Comparison of ENCODE assay signal across 22 mouse cellular contexts in the genomic region with DNA sequence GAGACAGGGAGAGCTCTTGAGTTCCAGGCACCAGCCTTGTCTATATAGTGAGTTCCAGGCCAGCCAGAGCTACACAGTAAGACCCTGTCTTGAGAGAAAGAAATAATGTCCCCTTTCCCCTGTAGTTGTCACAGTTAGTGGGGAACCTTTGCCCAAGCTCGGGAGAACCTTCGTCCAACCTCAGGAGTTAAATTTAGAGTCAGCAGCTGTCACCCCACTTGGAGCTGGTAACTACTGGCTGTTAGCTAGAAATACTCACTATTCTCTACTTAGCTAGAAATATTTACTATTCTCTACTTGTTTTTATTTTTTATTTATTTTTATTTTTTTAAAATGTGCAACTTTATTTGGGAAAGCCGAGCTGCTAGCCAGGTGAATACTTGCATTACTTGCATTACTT. TPM values are rescaled to one million over a fixed set of nuclear protein-coding genes. Genes with fewer than 3 reads are reported as not detected.
DNase-seq lines count a peak whose midpoint lies in the region; ATAC-seq and TF ChIP-seq lines count a peak whose summit lies in the region.
"Had no signal": no experiment of that assay in that cellular context is flagged by ENCODE, and none has a peak within 500 bp of the region (broad histone marks: within the 10 kb centered on the region; RNA-seq: fewer than 3 reads in every experiment).

No protein-coding gene starts in this region.

- TF ChIP-seq EP300 in stomach, postnatal 0 days (optimal IDR thresholded peaks at IDR 0.05): no peak

- 0 out of 2 replicates have a peak, but pooled peaks cover 7% of the 10 kb centered on the region for H3K36me3 ChIP-seq in heart, embryonic 11.5 days (ENCODE audit: control insufficient read depth, insufficient read depth, low read length)
- peaks cover 9% of the 10 kb centered on the region; the same call in 1 of the 2 replicates for H3K36me3 ChIP-seq in stomach, embryonic 14.5 days (ENCODE audit: control insufficient read depth, insufficient read depth, low read length)
- H3K36me3 ChIP-seq in stomach, postnatal 0 days (ENCODE audit: control insufficient read depth, insufficient read depth, low read length): no peaks in the 10 kb centered on the region
- no peaks in the 10 kb centered on the region for H3K36me3 ChIP-seq in intestine, postnatal 0 days (ENCODE audit: control insufficient read depth, insufficient read depth)
- H3K36me3 ChIP-seq: midbrain, embryonic 15.5 days had no signal

- ATAC-seq in heart, embryonic 11.5 days (replicated peaks; ENCODE audit: insufficient number of reproducible peaks, low FRiP score, low TSS enrichment): no peak
- ATAC-seq in stomach, embryonic 14.5 days (ENCODE audit: insufficient number of reproducible peaks, insufficient read depth, low FRiP score, low read depth): no peak
- no peak for ATAC-seq in stomach, postnatal 0 days (ENCODE audit: low FRiP score, low TSS enrichment)
- no peak for ATAC-seq in intestine, postnatal 0 days
- ATAC-seq: midbrain, embryonic 15.5 days; Patski had no signal

- no peak overlapping the region for H3K4me3 ChIP-seq in heart, embryonic 11.5 days (ENCODE audit: low read depth, low read length)
- no peak overlapping the region for H3K4me3 ChIP-seq in stomach, embryonic 14.5 days (ENCODE audit: low read depth, low read length)
- H3K4me3 ChIP-seq in stomach, postnatal 0 days (ENCODE audit: low read depth, low read length): no peak overlapping the region
- H3K4me3 ChIP-seq in intestine, postnatal 0 days (ENCODE audit: low read depth, low read length): no peak overlapping the region
- H3K4me3 ChIP-seq: hindbrain, embryonic 10.5 days; limb, embryonic 12.5 days; midbrain, embryonic 15.5 days had no signal

- DNase-seq in heart, postnatal 14 days: no peak
- DNase-seq in stomach, postnatal 0 days (ENCODE audit: low spot score): no peak
- no peak for DNase-seq in T-cell, adult 2 months (ENCODE audit: low spot score)
- DNase-seq in spleen, postnatal 4 days (ENCODE audit: low spot score in 2 of 2): no peak
- no peak for DNase-seq in urinary bladder, adult 2 months (ENCODE audit: low spot score)
- DNase-seq: adrenal gland, postnatal 14 days; B cell, adult 2 months; cerebellum, adult 11-12 months; cerebellum, postnatal 14 days; embryo, embryonic 11 days; heart, adult 11 months; kidney, adult 9 months; lung, adult 2 months; right cerebral cortex, postnatal 14 days had no signal

- H3K9me3 ChIP-seq in heart, embryonic 11.5 days (replicated peaks; ENCODE audit: control insufficient read depth, low read length): no peaks in the 10 kb centered on the region
- no peaks in the 10 kb centered on the region for H3K9me3 ChIP-seq in stomach, embryonic 14.5 days (ENCODE audit: control insufficient read depth, low read depth, low read length)
- no peaks in the 10 kb centered on the region for H3K9me3 ChIP-seq in stomach, postnatal 0 days (ENCODE audit: control insufficient read depth, low read length)
- no peaks in the 10 kb centered on the region for H3K9me3 ChIP-seq in intestine, postnatal 0 days (ENCODE audit: control insufficient read depth)
- H3K9me3 ChIP-seq: hindbrain, embryonic 10.5 days; limb, embryonic 12.5 days; midbrain, embryonic 15.5 days had no signal

- 73% methylated on average over 3 of the region's 3 CpGs for WGBS in heart, embryonic 11.5 days (ENCODE audit: insufficient replicate concordance)
- WGBS in stomach, embryonic 14.5 days: 77% methylated on average over 3 of the region's 3 CpGs
- WGBS in stomach, postnatal 0 days: 74% methylated on average over 3 of the region's 3 CpGs
- 55% methylated on average over 3 of the region's 3 CpGs for WGBS in intestine, postnatal 0 days

- no peak overlapping the region for H3K27ac ChIP-seq in heart, embryonic 11.5 days (ENCODE audit: low read depth, low read length)
- H3K27ac ChIP-seq in stomach, embryonic 14.5 days (ENCODE audit: low read length): no peak overlapping the region
- H3K27ac ChIP-seq in stomach, postnatal 0 days (replicated peaks): no peak overlapping the region
- no peak overlapping the region for H3K27ac ChIP-seq in intestine, postnatal 0 days (ENCODE audit: low read depth, low read length)
- H3K27ac ChIP-seq: hindbrain, embryonic 10.5 days; limb, embryonic 12.5 days; midbrain, embryonic 15.5 days had no signal

- TF ChIP-seq CTCF in stomach, postnatal 0 days (IDR thresholded peaks at IDR 0.05; ENCODE audit: low read depth): no peak
- no peak for TF ChIP-seq CTCF in intestine, postnatal 0 days (IDR thresholded peaks at IDR 0.05; ENCODE audit: low read depth)

- no peak overlapping the region for H3K9ac ChIP-seq in heart, embryonic 11.5 days (ENCODE audit: low read depth, low read length)
- no peak overlapping the region for H3K9ac ChIP-seq in stomach, embryonic 14.5 days (replicated peaks; ENCODE audit: low read depth, low read length)
- no peak overlapping the region for H3K9ac ChIP-seq in stomach, postnatal 0 days (ENCODE audit: low read length)
- H3K9ac ChIP-seq in intestine, postnatal 0 days (ENCODE audit: low read depth, low read length): no peak overlapping the region
- H3K9ac ChIP-seq: limb, embryonic 12.5 days; midbrain, embryonic 15.5 days had no signal

- H3K4me1 ChIP-seq in heart, embryonic 11.5 days (ENCODE audit: control insufficient read depth, insufficient read depth, low read length): peaks cover 26% of the 10 kb centered on the region
- H3K4me1 ChIP-seq in stomach, embryonic 14.5 days (ENCODE audit: control insufficient read depth, insufficient read depth, low read length): peaks cover 11% of the 10 kb centered on the region; the same call in 1 of the 2 replicates
- H3K4me1 ChIP-seq in stomach, postnatal 0 days (replicated peaks; ENCODE audit: control insufficient read depth, insufficient read depth): no peaks in the 10 kb centered on the region; the same call in 1 of the 2 replicates
- H3K4me1 ChIP-seq in intestine, postnatal 0 days (replicated peaks; ENCODE audit: control insufficient read depth, insufficient read depth, low read length): peaks cover 11% of the 10 kb centered on the region; the same call in 1 of the 2 replicates

- intact Hi-C loops in heart, postnatal 14 days (cut with DNase I): no loop called here

- no peaks in the 10 kb centered on the region for H3K27me3 ChIP-seq in heart, embryonic 11.5 days (ENCODE audit: control insufficient read depth, insufficient read depth, low read length)
- H3K27me3 ChIP-seq in stomach, embryonic 14.5 days (ENCODE audit: control insufficient read depth, insufficient read depth, low read length): no peaks in the 10 kb centered on the region
- H3K27me3 ChIP-seq in stomach, postnatal 0 days (ENCODE audit: control insufficient read depth, insufficient read depth, low read length): no peaks in the 10 kb centered on the region
- H3K27me3 ChIP-seq in intestine, postnatal 0 days (replicated peaks; ENCODE audit: control insufficient read depth, insufficient read depth, low read length): no peaks in the 10 kb centered on the region
- H3K27me3 ChIP-seq: limb, embryonic 12.5 days; midbrain, embryonic 15.5 days; Patski had no signal

- H3K4me2 ChIP-seq in heart, embryonic 11.5 days: 0 out of 2 replicates have a peak overlapping the region, but pooled peaks have one; percentile 6
- H3K4me2 ChIP-seq in stomach, embryonic 14.5 days (replicated peaks; ENCODE audit: low read depth, low read length): 0 out of 2 replicates have a peak overlapping the region, but pooled peaks have one; percentile 1
- H3K4me2 ChIP-seq in stomach, postnatal 0 days (replicated peaks; ENCODE audit: low read depth): no peak overlapping the region
- H3K4me2 ChIP-seq in intestine, postnatal 0 days (replicated peaks; ENCODE audit: low read depth): 0 out of 2 replicates have a peak overlapping the region, but pooled peaks have one; percentile 13
- H3K4me2 ChIP-seq: limb, embryonic 12.5 days; midbrain, embryonic 15.5 days had no signal

RNA-seq across cellular contexts. Expression of a gene that starts 3.7 kb away (rescaled TPM):
- polyA plus RNA-seq in heart, embryonic 11.5 days (2014; fragmentation: Nextera tagmentation; extraction: Ambion mirVana): 125 and 133 TPM in 2 replicates
- 10 to 100 TPM; 40.3 to 44.7 TPM for total RNA-seq in heart, postnatal 14 days (2021)
- polyA plus RNA-seq in stomach, embryonic 14.5 days (2014; fragmentation: Nextera tagmentation; extraction: Ambion mirVana): 162 and 177 TPM in 2 replicates
- polyA plus RNA-seq in stomach, postnatal 0 days (2015; fragmentation: Nextera tagmentation; extraction: Ambion mirVana): 59.5 and 59.8 TPM in 2 replicates
- 41.0 and 43.6 TPM in 2 replicates for polyA plus RNA-seq in intestine, postnatal 0 days (2015; fragmentation: Nextera tagmentation; extraction: Ambion mirVana)
- 41.6 and 41.8 TPM in 2 replicates for polyA plus RNA-seq in urinary bladder, adult 2 months (2012; rRNA removed)

RNA-seq across cellular contexts. Expression of a gene that starts 12.2 kb away (rescaled TPM):
- 273 and 292 TPM in 2 replicates for polyA plus RNA-seq in heart, embryonic 11.5 days (2014; fragmentation: Nextera tagmentation; extraction: Ambion mirVana)
- 100 to 1,000 TPM; 138 to 146 TPM for total RNA-seq in heart, postnatal 14 days (2021)
- polyA plus RNA-seq in stomach, embryonic 14.5 days (2014; fragmentation: Nextera tagmentation; extraction: Ambion mirVana): 463 and 507 TPM in 2 replicates
- polyA plus RNA-seq in stomach, postnatal 0 days (2015; fragmentation: Nextera tagmentation; extraction: Ambion mirVana): 508 and 530 TPM in 2 replicates
- 637 and 641 TPM in 2 replicates for polyA plus RNA-seq in intestine, postnatal 0 days (2015; fragmentation: Nextera tagmentation; extraction: Ambion mirVana)
- 382 and 536 TPM in 2 replicates for polyA plus RNA-seq in urinary bladder, adult 2 months (2012; rRNA removed)

RNA-seq across cellular contexts. Expression of a gene that starts 50.2 kb away (rescaled TPM):
- polyA plus RNA-seq in heart, embryonic 11.5 days (2014; fragmentation: Nextera tagmentation; extraction: Ambion mirVana): 1,182 and 1,259 TPM in 2 replicates
- total RNA-seq in heart, postnatal 14 days (2021): 1,000 to 10,000 TPM; 1,338 to 1,403 TPM
- 1,638 and 1,722 TPM in 2 replicates for polyA plus RNA-seq in stomach, embryonic 14.5 days (2014; fragmentation: Nextera tagmentation; extraction: Ambion mirVana)
- polyA plus RNA-seq in stomach, postnatal 0 days (2015; fragmentation: Nextera tagmentation; extraction: Ambion mirVana): 1,616 and 1,849 TPM in 2 replicates
- polyA plus RNA-seq in intestine, postnatal 0 days (2015; fragmentation: Nextera tagmentation; extraction: Ambion mirVana): 931 and 943 TPM in 2 replicates
- polyA plus RNA-seq in urinary bladder, adult 2 months (2012; rRNA removed): 3,106 and 3,504 TPM in 2 replicates
- total RNA-seq: megakaryocyte-erythroid progenitor cell, adult 5-6 weeks had no signal
